Mouse (Mus musculus): ENCODE measurements at regions not wholly inside any gene's neighbourhood (a gene's known extent, or its start where the extent isn't known, plus 50 kb on each side); places are given as distances from the start of the nearest gene placed in this dataset.
A peak's percentile ranks its signal among the peaks of the same experiment; 100 is the strongest.

DNA sequence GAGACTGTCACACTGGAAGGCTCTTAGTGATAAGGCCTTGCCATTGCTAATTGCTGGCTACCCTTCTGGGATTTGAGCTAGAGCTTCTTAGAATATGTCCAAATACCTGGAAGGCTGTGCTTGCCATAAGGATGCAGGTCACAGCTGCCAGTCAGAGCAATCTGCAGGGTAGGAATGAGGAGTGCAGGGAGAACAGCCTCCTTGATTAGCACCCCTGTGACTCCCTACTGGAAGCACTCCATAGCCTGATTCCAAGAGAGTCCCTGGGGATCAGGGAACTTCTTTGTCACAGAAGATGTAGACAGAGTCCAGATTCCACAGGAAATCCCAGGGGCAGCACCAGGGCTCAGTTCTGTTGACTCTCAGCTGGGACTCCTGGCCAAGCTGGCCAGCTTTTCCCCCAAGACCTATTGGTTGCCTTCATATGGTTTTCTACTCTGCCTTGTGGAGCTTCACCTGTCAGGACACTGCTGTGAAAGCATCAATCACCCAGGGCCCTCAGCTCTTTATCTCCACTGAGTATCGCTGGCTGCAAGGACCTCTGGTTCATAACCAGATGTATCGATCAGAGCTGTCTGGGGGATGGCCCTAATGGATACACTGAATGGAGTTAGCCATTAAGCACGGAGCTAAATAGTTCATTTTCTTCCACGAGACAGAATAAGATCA lies 579.9 kb upstream of the Nrp1 start:
- Histone ChIP-seq H3K9ac (replicated peaks) (no peak overlapping the region), H3K36me3 (no peaks in the 10 kb centered on the region), H3K4me1 (replicated peaks) (peaks cover 13% of the 10 kb centered on the region), H3K4me2 (no peak overlapping the region), H3K4me3 (replicated peaks) (no peak overlapping the region), H3K27me3 (no peaks in the 10 kb centered on the region), H3K9me3 (no peaks in the 10 kb centered on the region), H3K27ac (no peak overlapping the region)
- 47% methylated on average over 4 of the region's 4 CpGs for WGBS
- no peak for ATAC-seq (ENCODE audit: insufficient number of reproducible peaks, insufficient read depth, low FRiP score, low TSS enrichment, low read depth)

DNA sequence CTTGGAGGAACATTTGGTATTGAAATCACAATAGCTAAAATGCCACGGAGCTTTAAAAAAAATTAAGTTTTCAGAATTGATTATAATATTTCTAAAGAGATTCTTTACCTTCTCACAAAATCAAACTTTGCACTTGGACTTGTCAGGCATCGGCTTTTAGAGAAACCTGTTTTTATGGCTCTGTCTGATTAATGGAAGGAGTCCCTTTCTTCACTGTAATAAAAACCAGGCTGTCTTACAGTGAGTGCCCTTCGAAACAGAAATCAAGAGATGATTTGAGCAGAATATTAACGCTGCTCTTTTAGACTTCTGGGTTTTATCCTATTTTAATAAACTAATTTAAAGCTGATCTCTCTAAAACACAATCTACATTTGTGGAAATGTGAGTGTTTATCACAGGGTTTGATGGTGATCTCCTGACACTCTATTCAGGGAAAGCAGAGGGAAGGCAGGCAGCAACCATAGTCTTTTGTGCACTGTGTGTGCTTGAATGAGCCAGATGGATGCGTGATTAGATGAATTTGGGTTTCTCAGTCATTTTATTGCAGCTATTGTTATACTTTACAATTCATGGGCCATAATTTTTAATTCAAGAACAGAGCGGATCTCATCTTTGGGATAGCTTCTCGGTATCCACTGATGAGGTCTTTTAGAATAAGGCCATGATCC lies 579.2 kb upstream of the Nrp1 start:
- no peaks in the 10 kb centered on the region for H3K9me3 ChIP-seq
- H3K4me2 ChIP-seq, result no peak overlapping the region
- peaks cover 13% of the 10 kb centered on the region for H3K4me1 ChIP-seq (replicated peaks)
- H3K27ac ChIP-seq, result no peak overlapping the region
- no peak overlapping the region for H3K9ac ChIP-seq (replicated peaks)
- 49% methylated on average over 7 of the region's 7 CpGs for WGBS
- no peaks in the 10 kb centered on the region for H3K27me3 ChIP-seq
- no peaks in the 10 kb centered on the region for H3K36me3 ChIP-seq
- no peak overlapping the region for H3K4me3 ChIP-seq (replicated peaks)
- ATAC-seq (ENCODE audit: insufficient number of reproducible peaks, insufficient read depth, low FRiP score, low TSS enrichment, low read depth), result no peak

DNA sequence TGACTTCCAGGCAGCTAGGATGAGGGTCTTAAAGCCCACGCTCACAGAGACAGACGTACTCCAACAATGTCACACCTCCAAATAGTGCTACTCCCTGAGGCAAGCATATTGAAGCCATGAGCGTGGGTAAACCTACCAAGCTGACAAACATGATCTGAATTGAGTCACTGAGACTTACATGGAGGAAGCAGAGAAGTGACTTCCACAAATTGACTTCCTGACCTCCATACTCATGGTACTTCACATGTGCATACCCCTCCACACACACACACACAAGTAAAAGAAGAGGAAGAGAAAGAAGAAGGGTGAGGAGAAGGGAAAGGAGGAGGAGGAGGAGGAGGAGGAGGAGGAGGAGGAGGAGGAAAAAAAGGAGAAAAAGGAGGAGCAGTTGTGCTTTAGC lies 577.8 kb upstream of the Nrp1 start:
- Histone ChIP-seq H3K4me1 (replicated peaks) (peaks cover 8% of the 10 kb centered on the region), H3K9me3 (no peaks in the 10 kb centered on the region), H3K4me3 (replicated peaks) (no peak overlapping the region), H3K27me3 (no peaks in the 10 kb centered on the region), H3K9ac (replicated peaks) (no peak overlapping the region), H3K4me2 (no peak overlapping the region), H3K36me3 (no peaks in the 10 kb centered on the region), H3K27ac (no peak overlapping the region)
- ATAC-seq (ENCODE audit: insufficient number of reproducible peaks, insufficient read depth, low FRiP score, low TSS enrichment, low read depth), result no peak
- WGBS, result 84% methylated on average over 3 of the region's 3 CpGs

DNA sequence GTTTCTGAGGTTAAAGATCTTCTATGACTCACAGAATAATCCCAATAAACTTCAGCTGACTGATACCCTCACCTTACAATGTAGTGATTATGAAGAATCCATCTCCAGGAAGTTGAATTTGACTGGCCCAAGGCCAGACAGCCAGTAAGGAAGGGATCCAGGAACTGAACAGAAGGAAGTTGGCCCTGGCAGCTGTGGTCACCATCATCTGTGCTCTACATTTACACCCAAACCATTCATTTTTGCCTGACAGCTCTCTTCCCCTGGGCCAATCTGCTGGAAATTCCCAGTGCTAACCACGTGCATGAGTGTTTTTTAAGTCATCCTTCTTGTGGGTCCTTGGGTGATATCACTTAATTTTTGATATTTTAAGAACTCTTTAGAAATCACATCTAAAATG lies 577.4 kb upstream of the Nrp1 start:
- 88% methylated on average over 1 of the region's 1 CpGs for WGBS
- Histone ChIP-seq H3K4me2 (no peak overlapping the region), H3K36me3 (no peaks in the 10 kb centered on the region), H3K27ac (no peak overlapping the region), H3K9me3 (no peaks in the 10 kb centered on the region), H3K4me1 (replicated peaks) (peaks cover 8% of the 10 kb centered on the region), H3K4me3 (replicated peaks) (no peak overlapping the region), H3K9ac (replicated peaks) (no peak overlapping the region), H3K27me3 (no peaks in the 10 kb centered on the region)
- no peak for ATAC-seq (ENCODE audit: insufficient number of reproducible peaks, insufficient read depth, low FRiP score, low TSS enrichment, low read depth)

DNA sequence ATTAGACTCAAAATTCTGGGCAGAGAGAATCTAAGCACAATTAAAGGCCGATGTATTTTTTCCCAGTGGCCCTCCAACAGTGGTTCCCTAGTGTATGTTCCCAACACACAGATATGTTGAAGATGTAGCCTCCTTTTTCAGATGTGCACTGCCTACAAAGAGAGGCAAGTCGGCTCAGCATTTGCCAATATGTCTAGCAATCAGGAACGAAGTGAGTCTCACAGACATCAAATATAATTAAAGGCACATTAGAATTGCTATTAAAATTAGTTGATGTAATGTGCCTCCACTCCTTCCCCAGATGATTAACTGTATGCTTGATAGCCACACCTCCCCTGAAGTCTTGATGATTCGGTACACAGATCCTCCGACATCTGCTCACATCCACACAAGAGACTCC lies 565.8 kb upstream of the Nrp1 start:
- Histone ChIP-seq H3K4me2 (no peak overlapping the region), H3K9me3 (no peaks in the 10 kb centered on the region), H3K27ac (no peak overlapping the region), H3K4me1 (replicated peaks) (no peaks in the 10 kb centered on the region), H3K36me3 (no peaks in the 10 kb centered on the region), H3K27me3 (no peaks in the 10 kb centered on the region), H3K9ac (replicated peaks) (no peak overlapping the region), H3K4me3 (replicated peaks) (no peak overlapping the region)
- 92% methylated on average over 5 of the region's 5 CpGs for WGBS
- no peak for ATAC-seq (ENCODE audit: insufficient number of reproducible peaks, insufficient read depth, low FRiP score, low TSS enrichment, low read depth)

DNA sequence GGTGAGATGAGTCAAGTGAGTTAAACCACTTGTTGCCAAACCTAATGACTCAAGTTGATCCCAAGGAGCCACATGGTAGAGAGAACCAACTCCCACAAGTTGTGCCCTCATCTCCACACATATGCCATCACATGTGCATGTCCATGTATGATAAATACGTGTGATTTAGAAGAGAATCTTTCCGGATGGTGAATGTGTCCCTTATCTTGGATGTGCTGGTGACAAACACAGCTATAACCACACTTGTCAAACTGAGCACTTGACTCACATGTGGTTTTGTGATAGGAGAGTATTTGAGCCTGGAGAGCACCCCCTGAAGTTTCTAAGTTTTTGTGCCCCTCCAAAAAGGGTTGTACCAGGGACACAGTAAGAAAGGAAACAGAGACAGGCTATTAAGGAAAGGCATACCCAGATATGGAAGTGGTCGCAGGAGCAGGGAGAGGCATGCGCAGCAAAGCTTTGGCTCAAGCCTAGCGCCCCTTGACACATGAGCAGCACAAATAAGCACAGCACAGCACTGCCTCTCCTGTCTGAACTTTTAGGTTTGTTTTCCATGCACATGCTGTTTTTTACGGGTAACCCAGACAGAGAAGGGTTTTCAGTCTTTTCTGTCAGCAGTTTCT lies 558.4 kb upstream of the Nrp1 start:
- H3K9me3 ChIP-seq, result no peaks in the 10 kb centered on the region
- 72% methylated on average over 6 of the region's 6 CpGs for WGBS
- no peaks in the 10 kb centered on the region for H3K36me3 ChIP-seq
- no peak overlapping the region for H3K4me3 ChIP-seq (replicated peaks)
- H3K4me1 ChIP-seq (replicated peaks), result peaks cover 22% of the 10 kb centered on the region
- H3K27ac ChIP-seq, result no peak overlapping the region
- H3K9ac ChIP-seq (replicated peaks), result no peak overlapping the region
- no peaks in the 10 kb centered on the region for H3K27me3 ChIP-seq
- H3K4me2 ChIP-seq, result no peak overlapping the region
- no peak for ATAC-seq (ENCODE audit: insufficient number of reproducible peaks, insufficient read depth, low FRiP score, low TSS enrichment, low read depth)

DNA sequence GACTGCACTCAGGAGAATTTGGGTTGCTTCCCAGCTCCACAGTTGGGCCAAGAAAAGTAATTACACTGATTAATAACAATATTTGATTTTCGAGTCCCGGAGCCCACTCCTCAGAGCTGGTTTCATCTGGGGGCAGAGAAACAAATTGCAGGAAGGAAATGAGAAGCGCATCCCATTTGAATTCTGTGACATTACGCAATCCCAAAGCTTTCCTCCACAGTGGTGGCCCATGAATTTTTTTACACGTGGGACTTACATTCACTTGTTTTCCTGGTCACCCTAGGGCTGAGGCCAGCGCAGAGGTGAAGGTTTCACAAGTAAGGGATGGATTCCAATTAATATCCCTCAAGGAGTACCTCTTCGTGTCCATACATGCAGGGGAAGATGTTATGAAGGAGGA lies 556.3 kb upstream of the Nrp1 start:
- Histone ChIP-seq H3K27ac (peak overlapping the region; percentile 62; the same call in 1 of the 2 replicates), H3K4me3 (replicated peaks) (no peak overlapping the region)
- ATAC-seq (ENCODE audit: insufficient number of reproducible peaks, insufficient read depth, low FRiP score, low TSS enrichment, low read depth), result no peak

DNA sequence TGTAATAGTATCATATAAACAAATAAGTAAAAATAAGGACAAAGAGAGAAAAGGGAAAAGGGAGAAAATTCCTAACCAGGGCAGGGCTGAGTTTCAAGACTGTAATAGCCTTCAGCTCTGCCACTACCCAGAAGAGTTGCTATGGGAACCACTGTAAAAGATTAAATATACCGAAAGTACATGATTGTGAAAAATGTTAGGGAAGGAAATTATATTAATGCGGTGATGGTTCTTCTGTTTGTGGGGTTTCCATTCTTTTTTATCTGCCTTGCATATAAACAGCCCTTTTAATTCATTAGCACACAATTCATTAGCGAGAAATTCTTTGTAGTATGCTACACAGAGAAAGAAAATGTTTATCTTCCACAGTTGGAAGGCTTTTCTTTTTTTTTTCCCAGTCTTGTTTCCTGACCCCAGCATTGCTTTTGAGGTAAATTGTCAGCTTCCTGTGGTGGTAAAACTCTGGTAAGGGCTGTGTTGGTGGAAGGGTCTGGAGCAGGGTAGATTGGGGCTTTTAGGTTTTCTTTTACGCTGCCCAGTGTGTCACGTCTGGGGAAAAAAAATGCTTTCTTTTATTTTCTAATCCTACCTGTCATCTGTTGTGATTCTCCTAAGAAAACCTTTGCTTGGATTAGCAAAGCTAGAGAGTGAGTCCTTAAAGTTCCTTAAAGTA lies 555.6 kb upstream of the Nrp1 start:
- Histone ChIP-seq H3K4me1 (replicated peaks) (peaks cover 27% of the 10 kb centered on the region), H3K27me3 (no peaks in the 10 kb centered on the region)

More for the DNA sequence above, 556.3 kb upstream of the Nrp1 start:
- H3K4me2 ChIP-seq, result no peak overlapping the region
- H3K9me3 ChIP-seq, result no peaks in the 10 kb centered on the region
- 73% methylated on average over 7 of the region's 7 CpGs for WGBS
- H3K27me3 ChIP-seq, result no peaks in the 10 kb centered on the region
- no peak overlapping the region for H3K9ac ChIP-seq (replicated peaks)
- H3K4me1 ChIP-seq (replicated peaks), result peaks cover 27% of the 10 kb centered on the region
- no peaks in the 10 kb centered on the region for H3K36me3 ChIP-seq

DNA sequence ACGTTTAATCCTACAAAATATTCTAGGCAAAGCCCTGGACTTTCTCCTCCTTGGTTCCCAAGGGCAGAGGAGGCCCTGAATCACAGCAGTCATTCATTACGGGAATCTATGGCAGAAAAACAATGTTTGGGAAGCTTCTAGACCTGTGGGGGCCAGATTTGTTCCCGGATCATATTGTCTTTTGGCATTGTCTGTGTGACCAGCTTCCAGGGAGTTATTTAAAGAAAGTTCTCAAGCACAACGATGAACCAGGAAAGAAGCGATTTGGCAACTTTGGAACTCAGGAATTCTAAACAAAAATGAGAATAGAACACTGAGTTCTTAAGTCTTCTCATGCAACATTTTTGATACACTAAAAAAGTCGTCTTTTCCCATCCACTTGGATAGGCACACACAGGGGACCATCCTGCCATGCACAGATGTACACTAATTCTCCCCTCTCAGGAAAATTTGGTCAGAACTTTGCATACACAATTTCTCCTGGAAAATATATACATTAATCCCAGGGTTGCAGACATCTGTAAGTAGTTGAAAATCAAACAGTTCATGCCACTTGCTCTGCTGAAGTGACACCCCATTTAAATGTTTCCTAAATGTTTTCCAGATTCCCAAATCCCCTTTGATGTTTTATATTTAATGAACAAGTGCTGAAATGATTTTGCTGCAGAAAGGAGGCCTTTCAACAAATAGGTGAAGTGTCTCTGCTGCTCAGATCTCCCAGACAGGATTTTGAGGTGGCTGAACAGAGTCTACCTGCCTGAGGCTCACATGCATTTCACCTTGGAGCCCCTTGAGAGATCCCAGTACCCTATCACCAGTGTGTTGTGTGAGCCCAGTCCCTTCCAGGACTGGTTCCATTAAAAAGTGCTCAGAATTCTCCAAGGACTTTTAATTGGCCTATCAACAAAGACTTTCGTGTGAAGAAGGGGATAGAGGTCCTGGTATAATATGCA lies 548.9 kb upstream of the Nrp1 start:
- ATAC-seq (ENCODE audit: insufficient number of reproducible peaks, insufficient read depth, low FRiP score, low TSS enrichment, low read depth), result no peak
- H3K9ac ChIP-seq (replicated peaks), result no peak overlapping the region
- WGBS, result 42% methylated on average over 7 of the region's 7 CpGs
- no peaks in the 10 kb centered on the region for H3K36me3 ChIP-seq
- peaks cover 17% of the 10 kb centered on the region; the same call in 1 of the 2 replicates for H3K4me1 ChIP-seq (replicated peaks)
- H3K4me3 ChIP-seq (replicated peaks), result no peak overlapping the region
- no peaks in the 10 kb centered on the region for H3K27me3 ChIP-seq
- H3K9me3 ChIP-seq, result no peaks in the 10 kb centered on the region
- peak overlapping the region; percentile 64 for H3K27ac ChIP-seq
- no peak overlapping the region for H3K4me2 ChIP-seq

More for the DNA sequence above, 555.6 kb upstream of the Nrp1 start:
- Histone ChIP-seq H3K27ac (peak overlapping the region; percentile 62), H3K9ac (replicated peaks) (no peak overlapping the region), H3K9me3 (no peaks in the 10 kb centered on the region), H3K36me3 (no peaks in the 10 kb centered on the region), H3K4me2 (no peak overlapping the region; the same call in 1 of the 2 replicates), H3K4me3 (replicated peaks) (no peak overlapping the region)
- ATAC-seq (ENCODE audit: insufficient number of reproducible peaks, insufficient read depth, low FRiP score, low TSS enrichment, low read depth), result no peak
- WGBS, result 30% methylated on average over 5 of the region's 5 CpGs

DNA sequence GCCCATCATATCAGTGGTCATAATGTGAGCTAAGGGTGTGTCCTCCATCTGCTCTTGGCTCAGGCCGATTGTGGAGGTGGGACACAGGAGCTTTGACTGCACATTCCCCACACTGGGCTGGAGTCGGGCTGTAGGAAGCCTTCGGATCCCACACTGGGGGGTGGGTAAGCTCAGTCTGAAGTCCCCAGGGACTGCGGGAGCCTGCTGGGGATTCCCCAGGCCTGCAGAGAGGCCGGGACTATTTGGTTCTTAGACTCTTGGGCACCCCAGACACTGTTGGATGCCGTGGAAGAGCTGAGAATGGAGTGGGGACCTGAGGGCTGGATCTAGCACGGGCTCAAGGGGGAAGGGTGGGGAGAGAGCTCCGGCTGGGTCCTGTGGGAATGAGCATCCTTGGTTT lies 547.1 kb upstream of the Nrp1 start:
- no peak for ATAC-seq (ENCODE audit: insufficient number of reproducible peaks, insufficient read depth, low FRiP score, low TSS enrichment, low read depth)
- Histone ChIP-seq H3K9me3 (no peaks in the 10 kb centered on the region), H3K9ac (replicated peaks) (no peak overlapping the region), H3K4me2 (no peak overlapping the region), H3K27ac (no peak overlapping the region), H3K27me3 (no peaks in the 10 kb centered on the region), H3K4me3 (replicated peaks) (no peak overlapping the region), H3K4me1 (replicated peaks) (peaks cover 11% of the 10 kb centered on the region; the same call in 1 of the 2 replicates), H3K36me3 (no peaks in the 10 kb centered on the region)
- WGBS, result 87% methylated on average over 8 of the region's 8 CpGs

Data from limb, embryonic 12.5 days (tissue).